Mouse (Mus musculus): ENCODE measurements around the gene Ikzf2.

GRCm38 (mm10) chr1:69499652-69500051 lies 187.4 kb downstream of the Ikzf2 start:
- TF ChIP-seq EP300 (IDR thresholded peaks at IDR 0.05) (no peak), CTCF (IDR thresholded peaks at IDR 0.05) (no peak)

Measured in lung, postnatal 0 days (tissue).